Mouse (Mus musculus): ENCODE measurements around the gene Uvssa. TPM values are rescaled to one million over a fixed set of nuclear protein-coding genes. Genes with fewer than 3 reads are reported as not detected.

Uvssa gene
- total RNA-seq, 2 experiments from 2014 or later: 5.2 to 5.3 TPM

DNA sequence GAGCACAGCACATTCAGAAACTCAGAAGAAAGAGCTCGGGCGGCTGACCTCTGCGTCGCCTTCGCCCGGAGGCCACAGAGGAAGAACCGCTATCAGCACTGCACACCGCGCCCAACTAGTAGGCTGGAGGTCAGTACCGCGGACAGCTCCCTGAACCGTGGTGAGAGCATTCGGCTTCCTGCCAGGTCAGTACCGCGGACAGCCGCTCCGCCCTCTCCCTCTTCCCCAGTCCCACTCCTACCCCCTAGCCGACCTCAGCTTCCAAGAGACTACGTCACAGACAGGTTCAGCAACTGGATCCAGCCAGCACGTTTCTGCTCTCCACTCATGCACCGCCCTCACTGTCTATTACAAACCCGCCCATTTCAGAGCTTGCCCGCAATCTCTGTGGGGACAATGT, 59.9 kb downstream of the Uvssa start:
- DNase-seq (ENCODE audit: low spot score in 2 of 2): peak; percentile 94

DNA sequence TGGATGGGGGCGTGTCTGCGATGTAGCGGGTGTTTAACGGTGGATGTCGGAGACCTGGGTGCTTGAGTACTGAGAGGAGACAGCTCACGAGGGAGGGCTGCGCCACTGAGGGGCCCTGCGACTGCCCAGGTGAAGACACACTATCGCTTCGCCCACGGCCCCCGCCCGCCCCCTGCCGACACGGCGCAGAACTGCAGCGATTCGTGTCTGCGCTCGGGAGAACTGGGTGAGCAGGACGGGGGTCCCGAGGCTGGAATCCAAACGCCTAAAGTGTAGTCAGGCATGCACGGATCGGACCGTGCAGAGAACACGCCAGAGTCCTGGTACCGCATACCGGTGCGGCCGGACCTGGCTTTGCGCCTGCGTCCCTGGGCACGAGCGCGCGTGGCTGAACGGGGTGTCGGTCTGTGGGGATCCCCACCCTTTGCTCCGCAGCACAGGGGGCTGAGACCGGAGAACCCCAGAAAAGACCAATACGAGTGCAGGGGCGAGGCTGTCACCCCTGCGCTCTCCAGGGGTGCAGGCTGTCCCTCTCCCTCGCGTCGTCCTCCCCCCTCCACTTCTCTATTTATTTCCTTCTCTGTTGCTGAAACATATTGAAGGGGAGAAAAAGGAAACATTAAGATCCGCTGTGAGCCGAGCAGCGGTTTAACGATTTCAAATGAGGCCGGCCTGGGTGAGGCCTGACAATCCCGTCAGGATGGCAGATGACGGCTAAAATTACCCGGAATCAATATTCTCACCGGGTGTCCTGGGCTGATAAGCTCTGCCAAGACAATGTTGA, 64.8 kb downstream of the Uvssa start:
- DNase-seq (ENCODE audit: low spot score in 2 of 2): peak; percentile 41 to 54

DNA sequence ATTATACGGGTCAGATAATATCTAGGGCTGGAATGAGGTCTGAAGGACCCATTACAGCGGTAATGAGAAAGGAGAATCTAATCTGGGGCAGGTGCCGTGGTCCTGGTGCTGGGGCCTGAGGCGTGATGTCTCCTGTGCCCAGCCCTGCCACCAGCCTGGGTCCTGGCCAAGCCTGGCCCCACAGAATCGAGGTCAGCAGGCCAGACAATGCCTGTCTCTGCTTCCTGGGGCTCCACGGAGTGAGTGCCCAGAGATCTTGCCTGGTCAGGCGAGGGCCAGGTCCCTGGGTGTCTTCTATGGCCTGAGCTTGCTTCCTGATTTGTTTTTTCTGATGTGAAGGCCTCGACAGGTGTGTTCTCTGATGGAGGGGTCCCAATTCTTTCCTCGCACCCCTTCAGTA, 65.4 kb downstream of the Uvssa start:
- DNase-seq (ENCODE audit: low spot score in 2 of 2): no peak

DNA sequence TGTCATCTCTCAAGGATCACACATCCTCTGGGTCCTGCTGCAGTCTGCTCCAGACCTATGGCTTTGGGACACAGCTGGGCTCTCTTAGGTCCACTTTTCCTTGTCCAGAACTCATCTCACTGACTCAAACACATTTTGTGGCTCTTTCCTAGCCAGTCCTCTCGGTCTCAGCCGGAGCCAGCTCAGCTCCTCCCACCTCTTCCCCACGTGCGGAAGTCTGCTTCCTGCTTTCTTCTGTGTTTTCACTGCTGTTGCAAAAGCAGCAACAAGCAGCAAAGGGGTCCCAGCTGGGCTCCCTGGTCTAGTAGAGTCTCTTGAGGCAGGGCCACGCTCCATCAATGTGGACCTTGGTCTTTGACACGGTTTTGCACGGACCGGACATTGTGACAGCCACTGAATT, 77.4 kb downstream of the Uvssa start:
- no peak for DNase-seq (ENCODE audit: low spot score in 2 of 2)

DNA sequence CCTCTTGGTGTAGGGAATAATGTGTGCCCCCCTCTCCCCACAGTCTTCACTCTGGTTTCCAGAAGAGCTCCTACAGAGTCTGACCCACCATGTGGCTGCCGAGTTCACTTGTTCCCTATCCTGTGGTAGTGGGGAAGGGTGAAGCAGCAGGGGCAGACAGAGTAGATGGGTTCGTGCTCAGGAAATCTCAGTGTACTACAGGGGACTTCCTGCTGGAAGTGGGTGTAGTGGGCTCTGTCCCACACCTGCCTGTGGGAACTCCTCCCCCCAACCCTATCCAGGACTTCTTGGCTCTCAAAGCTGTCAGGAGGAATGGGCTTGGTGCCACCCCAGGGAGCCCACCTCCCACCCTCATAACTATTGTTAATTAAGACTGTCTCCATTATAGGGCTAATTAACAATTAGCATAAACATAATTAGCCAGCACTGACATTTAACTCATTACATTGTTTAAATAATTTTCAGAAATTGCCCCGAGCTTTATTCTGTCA, 79.8 kb downstream of the Uvssa start:
- no peak for DNase-seq (ENCODE audit: low spot score in 2 of 2)

DNA sequence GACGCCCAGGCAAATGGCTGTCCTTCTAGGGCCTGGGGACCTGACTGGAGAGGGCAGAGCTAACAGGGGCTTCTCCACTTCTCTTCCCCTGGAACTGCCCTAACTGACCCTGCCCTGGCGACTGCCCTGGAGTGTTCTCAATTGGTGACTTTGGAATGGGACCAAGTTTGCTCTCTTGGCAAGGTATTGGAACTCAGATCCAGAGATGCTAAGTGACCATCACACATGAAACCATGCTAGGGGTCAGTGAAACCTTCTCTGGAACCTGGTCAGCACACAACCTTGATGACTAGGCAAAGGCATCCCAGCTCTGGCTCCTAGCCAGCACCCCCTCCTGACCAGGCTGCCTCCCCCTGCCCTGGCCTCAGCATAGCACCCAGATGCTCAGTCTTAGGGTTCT, 80.8 kb downstream of the Uvssa start:
- no peak for DNase-seq (ENCODE audit: low spot score in 2 of 2)

DNA sequence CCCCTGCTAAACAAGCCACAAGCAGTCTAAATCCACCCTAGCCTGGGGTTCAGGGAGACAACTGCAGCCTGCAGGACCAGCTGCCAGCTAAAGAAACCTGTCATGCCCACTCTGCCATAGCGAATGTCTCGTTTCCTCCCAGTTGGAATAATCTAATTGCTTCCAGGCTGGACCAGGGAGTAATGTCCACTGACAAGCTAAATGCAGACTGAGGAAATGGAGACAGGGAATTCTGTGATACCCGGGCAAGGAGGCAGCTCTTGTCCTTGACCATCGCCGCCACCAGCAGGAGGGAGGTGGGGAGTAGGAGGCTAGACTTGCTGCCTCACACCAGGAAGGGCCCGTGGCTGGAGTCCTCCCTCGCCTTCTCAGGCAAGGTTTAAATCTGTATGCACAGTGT, 86.0 kb downstream of the Uvssa start:
- DNase-seq (ENCODE audit: low spot score in 2 of 2): no peak

DNA sequence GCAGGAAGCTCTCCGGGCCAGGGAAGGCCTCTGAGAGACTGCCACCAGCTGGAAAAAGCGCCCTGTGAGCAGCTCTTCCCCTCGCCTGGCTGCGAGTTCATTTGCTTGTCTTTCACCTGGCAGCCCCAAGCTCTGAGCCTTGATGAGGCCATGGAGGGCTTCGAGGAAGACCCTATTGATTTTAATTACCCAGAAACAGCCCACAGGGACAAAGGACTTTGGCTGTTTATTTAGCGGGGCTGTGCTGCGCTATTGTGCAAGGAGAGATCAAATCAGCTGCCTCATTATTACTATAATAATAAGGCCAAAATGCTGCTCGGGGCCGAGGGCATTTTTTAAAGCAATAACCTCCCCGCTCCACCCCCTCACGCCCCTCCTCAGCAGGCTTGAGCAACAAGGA, 87.1 kb downstream of the Uvssa start:
- no peak for DNase-seq (ENCODE audit: low spot score in 2 of 2)

Other genes with a start within 250 kb of the Uvssa start
- gene Spon2, start 160.1 kb upstream of the Uvssa start, total RNA-seq (2021): 1 to 10 TPM in 1 of 2 experiments, under 1 TPM in 1; 0.73 to 1.0 TPM
- 100 to 1,000 TPM; 214 to 234 TPM for gene Ctbp1, start 103.6 kb upstream of the Uvssa start, total RNA-seq (2021)
- gene Maea, start 43.0 kb upstream of the Uvssa start, total RNA-seq (2021): 100 to 1,000 TPM; 111 to 122 TPM
- not detected for gene Nkx1-1, start 55.4 kb downstream of the Uvssa start, total RNA-seq (2021)

Measured in adrenal gland, adult 18-20 months (tissue).